Mouse (Mus musculus) hindbrain, embryonic 12.5 days (tissue): Measurements from ENCODE around the gene Plac1. TPM values are rescaled to one million over a fixed set of nuclear protein-coding genes. Genes with fewer than 3 reads are reported as not detected.

Source experiments
- ATAC-seq: fragments of 200-750 bp; cut with Nextera tagmentation; 2 replicates; pipeline ENCODE4 v1.8.0; 2017; ENCODE audit warnings: moderate TSS enrichment; ENCODE audit not compliant: low FRiP score
- H3K27ac ChIP-seq: fragments of 300-500 bp; sonication (generic); 2 replicates; pipeline ENCODE4 v1.5.1; 2016; ENCODE audit warnings: mild to moderate bottlenecking
- H3K27me3 ChIP-seq: fragments of 300-500 bp; sonication (generic); 2 replicates; pipeline ENCODE4 v1.6.1; 2016; ENCODE audit warnings: mild to moderate bottlenecking
- H3K36me3 ChIP-seq: fragments of 300-500 bp; sonication (generic); 2 replicates; pipeline ENCODE4 v1.6.1; 2016; ENCODE audit warnings: mild to moderate bottlenecking
- H3K4me1 ChIP-seq: fragments of 300-500 bp; sonication (generic); 2 replicates; pipeline ENCODE4 v1.6.1; 2016
- H3K4me2 ChIP-seq: fragments of 300-500 bp; sonication (generic); replicated peaks from 2 replicates; pipeline ENCODE4 v1.6.1; 2016; ENCODE audit warnings: mild to moderate bottlenecking
- H3K4me3 ChIP-seq: fragments of 300-500 bp; sonication (generic); 2 replicates; pipeline ENCODE4 v1.5.1; 2016; ENCODE audit warnings: mild to moderate bottlenecking
- H3K9ac ChIP-seq: fragments of 300-500 bp; sonication (generic); 2 replicates; pipeline ENCODE4 v1.6.1; 2016; ENCODE audit warnings: mild to moderate bottlenecking, moderate library complexity
- H3K9me3 ChIP-seq: fragments of 300-500 bp; sonication (generic); replicated peaks from 2 replicates; pipeline ENCODE4 v1.6.1; 2016; ENCODE audit warnings: mild to moderate bottlenecking
- WGBS: fragments of 180-500 bp; shearing (Covaris S2); methylation state at CpG from one replicate; pipeline ENCODE4 v1.1.7; 2016; 5-methylcytosine and 5-hydroxymethylcytosine counted together
- polyA plus RNA-seq: library from polyadenylated mRNA; unstranded; fragments of >200 nt; fragmentation: Nextera tagmentation; extraction: Ambion mirVana; gene quantifications from 2 replicates; pipeline ENCODE4 v1.2.1, GENCODE M21; 2016

Gene Plac1
- polyA plus RNA-seq, 1 experiment from 2014 or later: 2.7 TPM

DNA sequence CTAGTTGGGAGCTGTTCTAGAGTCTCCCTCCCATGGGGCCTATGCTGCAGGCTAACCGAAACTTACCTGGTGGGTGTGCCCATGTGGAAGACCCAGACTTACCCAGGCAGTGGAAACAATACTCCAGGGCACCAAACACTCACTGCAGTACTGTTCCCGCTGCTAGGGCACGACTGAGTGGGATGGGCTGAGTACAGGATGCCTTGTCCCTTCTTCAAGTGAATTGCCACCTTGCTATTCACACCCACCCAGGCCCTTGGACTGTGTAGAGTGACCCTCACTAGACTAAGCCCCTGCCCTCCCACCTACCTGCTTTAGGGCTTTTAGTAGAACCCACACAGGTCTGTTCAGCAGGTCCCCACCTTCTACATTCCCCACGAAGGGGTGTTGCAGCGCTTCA is 186.0 kb downstream of the Plac1 start:
- WGBS: 63% methylated on average over 5 of the region's 5 CpGs
- Histone ChIP-seq H3K4me3 (no peak overlapping the region), H3K27me3 (peaks cover 14% of the 10 kb centered on the region; the same call in 1 of the 2 replicates), H3K36me3 (no peaks in the 10 kb centered on the region), H3K9ac (no peak overlapping the region), H3K9me3 (no peaks in the 10 kb centered on the region), H3K4me1 (peaks cover 3% of the 10 kb centered on the region; the same call in 1 of the 2 replicates), H3K4me2 (no peak overlapping the region), H3K27ac (no peak overlapping the region)
- ATAC-seq: no peak

DNA sequence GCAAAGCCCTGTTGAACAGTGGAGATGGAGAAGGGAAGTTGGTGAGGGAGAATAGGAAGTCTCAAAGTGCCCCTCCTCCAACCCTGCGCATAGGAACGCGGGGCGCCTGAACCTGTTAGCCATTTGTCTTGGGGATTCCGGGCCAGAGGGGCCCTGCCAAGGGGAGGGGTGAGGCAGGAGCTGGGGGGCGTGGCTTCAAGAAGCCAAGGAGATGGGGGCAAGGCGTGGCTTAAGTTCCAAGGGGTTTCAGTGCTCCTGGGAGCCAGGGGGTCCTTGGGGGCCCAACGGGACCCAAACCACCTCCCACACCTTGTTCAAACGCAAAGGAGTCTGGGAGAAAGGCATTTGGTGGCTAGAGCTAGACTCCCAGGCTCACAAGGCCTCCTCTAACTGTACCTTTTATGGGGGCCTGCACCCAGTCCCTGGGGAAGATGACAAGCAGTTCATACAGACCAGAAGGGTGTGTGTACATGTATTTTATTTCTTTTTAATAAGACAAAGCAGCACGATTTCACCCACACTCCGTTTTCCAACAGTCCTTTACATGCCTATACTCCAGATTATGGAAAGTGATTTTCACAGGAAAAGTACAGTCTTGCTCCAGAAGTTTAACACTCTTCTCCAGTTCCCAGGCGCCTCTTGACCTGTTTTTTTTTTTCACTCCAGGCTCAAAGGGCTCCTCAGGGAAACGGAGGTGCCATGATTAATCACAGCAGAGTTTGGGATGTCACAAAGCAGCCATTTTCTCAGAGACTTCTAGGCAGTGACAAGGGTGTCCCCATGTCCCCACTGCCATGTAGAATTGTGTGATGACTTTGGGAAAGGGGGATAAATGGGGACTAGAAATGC is 187.0 kb downstream of the Plac1 start:
- H3K27me3 ChIP-seq: peaks cover 14% of the 10 kb centered on the region; the same call in 1 of the 2 replicates
- H3K4me1 ChIP-seq: peaks cover 3% of the 10 kb centered on the region; the same call in 1 of the 2 replicates
- peak overlapping the region; percentile 21; the same call in 1 of the 2 replicates for H3K4me2 ChIP-seq
- no peaks in the 10 kb centered on the region for H3K36me3 ChIP-seq
- H3K27ac ChIP-seq: no peak overlapping the region
- no peak overlapping the region for H3K4me3 ChIP-seq
- no peak overlapping the region for H3K9ac ChIP-seq
- H3K9me3 ChIP-seq: no peaks in the 10 kb centered on the region
- no peak; the same call in 1 of the 2 replicates for ATAC-seq
- 23% methylated on average over 13 of the region's 13 CpGs for WGBS

DNA sequence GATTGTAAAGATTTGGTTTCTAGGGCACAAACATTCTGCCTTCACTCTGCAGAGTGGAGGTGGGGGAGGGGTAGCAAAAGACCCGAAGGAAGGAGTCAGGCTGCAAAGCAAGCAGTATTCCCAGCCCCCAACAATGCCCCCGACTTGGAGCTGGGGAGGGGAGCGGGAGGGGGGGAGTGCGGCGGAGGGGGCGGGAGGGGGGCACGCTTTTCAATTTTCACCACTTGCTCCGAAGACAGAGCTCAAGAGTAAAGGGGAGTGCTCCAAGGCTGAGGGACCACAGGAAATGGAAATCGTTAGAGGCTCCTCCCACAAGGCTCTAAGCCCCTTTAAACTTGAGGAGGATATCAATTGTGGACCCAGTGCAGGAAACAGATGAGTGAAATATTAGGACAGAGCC is 189.6 kb downstream of the Plac1 start:
- Histone ChIP-seq H3K4me3 (peak overlapping the region; percentile 20; the same call in 1 of the 2 replicates), H3K4me2 (peak overlapping the region; percentile 48), H3K36me3 (no peaks in the 10 kb centered on the region), H3K4me1 (peaks cover 3% of the 10 kb centered on the region; the same call in 1 of the 2 replicates), H3K9me3 (no peaks in the 10 kb centered on the region), H3K27ac (no peak overlapping the region), H3K27me3 (peaks cover 14% of the 10 kb centered on the region; the same call in 1 of the 2 replicates), H3K9ac (no peak overlapping the region)
- 0 out of 2 replicates have a peak, but pooled peaks have one; percentile 19 for ATAC-seq
- WGBS: 14% methylated on average over 9 of the region's 9 CpGs

DNA sequence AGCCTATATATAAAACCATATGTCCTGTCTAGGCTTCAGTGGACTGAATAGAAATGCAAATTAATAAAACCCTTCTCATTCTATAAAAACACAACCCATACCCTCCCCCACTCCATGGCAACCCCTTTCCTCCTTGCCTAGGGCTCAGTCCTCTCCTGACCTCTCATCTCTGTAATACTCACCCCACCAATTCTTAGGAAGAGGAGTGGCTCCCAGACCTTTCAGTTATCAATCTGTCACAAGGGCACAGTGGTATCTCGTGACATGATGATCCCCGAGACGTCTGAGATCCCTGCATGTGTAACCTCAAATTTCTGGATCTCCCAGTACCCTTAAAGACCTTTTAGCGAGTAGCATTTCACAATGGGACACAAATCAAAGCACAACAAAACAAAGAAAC is 190.7 kb downstream of the Plac1 start:
- peaks cover 3% of the 10 kb centered on the region; the same call in 1 of the 2 replicates for H3K4me1 ChIP-seq
- WGBS: 42% methylated on average over 4 of the region's 4 CpGs
- H3K9me3 ChIP-seq: no peaks in the 10 kb centered on the region
- H3K27me3 ChIP-seq: peaks cover 13% of the 10 kb centered on the region; the same call in 1 of the 2 replicates
- H3K4me3 ChIP-seq: no peak overlapping the region
- no peak overlapping the region for H3K27ac ChIP-seq
- H3K36me3 ChIP-seq: no peaks in the 10 kb centered on the region
- no peak overlapping the region for H3K4me2 ChIP-seq
- no peak for ATAC-seq
- H3K9ac ChIP-seq: no peak overlapping the region

DNA sequence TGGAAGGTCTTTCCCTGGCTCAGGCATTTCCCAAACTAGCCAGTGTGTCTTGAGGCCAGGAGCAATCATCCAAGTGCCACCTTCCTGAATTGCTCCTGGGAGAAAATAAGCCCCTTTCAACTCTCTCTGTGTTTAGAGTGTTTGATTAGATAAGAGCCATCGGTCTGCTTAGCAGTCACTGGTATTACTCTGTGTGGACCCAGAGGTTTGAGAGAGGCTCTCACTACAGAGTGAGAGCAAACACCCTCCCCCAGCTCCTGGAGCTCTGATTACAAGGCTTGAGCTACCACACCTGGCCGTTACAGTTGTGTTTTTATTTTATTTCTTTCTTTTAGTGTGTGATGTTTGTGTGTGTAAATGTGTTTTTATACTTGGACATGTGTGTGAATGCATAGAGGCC is 193.0 kb downstream of the Plac1 start:
- ATAC-seq: no peak

DNA sequence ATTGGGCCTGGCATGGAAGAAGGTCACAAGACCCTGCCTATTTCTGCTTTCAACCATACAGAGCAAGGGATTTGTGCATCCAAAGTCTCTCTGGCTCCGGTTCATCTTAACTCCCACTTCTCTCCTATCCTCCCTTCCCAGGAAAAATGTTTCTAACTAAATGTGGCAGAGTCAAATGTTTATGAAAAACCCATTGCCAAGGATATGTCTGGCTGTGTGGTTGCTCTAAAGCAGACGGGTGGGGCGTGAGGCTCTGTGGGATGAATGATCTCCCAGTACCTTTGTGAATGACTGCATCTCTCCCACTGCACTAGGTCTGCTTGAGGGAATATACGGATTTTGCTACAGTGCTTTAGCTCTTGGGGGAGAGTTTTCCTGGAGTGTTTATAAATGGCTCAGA is 193.9 kb downstream of the Plac1 start:
- H3K27me3 ChIP-seq: no peaks in the 10 kb centered on the region

More for the DNA sequence above, 193.0 kb downstream of the Plac1 start:
- 79% methylated on average over 2 of the region's 2 CpGs for WGBS
- Histone ChIP-seq H3K36me3 (no peaks in the 10 kb centered on the region), H3K27me3 (no peaks in the 10 kb centered on the region), H3K9ac (no peak overlapping the region), H3K27ac (no peak overlapping the region), H3K4me2 (no peak overlapping the region), H3K9me3 (no peaks in the 10 kb centered on the region), H3K4me3 (no peak overlapping the region), H3K4me1 (peaks cover 3% of the 10 kb centered on the region; the same call in 1 of the 2 replicates)

DNA sequence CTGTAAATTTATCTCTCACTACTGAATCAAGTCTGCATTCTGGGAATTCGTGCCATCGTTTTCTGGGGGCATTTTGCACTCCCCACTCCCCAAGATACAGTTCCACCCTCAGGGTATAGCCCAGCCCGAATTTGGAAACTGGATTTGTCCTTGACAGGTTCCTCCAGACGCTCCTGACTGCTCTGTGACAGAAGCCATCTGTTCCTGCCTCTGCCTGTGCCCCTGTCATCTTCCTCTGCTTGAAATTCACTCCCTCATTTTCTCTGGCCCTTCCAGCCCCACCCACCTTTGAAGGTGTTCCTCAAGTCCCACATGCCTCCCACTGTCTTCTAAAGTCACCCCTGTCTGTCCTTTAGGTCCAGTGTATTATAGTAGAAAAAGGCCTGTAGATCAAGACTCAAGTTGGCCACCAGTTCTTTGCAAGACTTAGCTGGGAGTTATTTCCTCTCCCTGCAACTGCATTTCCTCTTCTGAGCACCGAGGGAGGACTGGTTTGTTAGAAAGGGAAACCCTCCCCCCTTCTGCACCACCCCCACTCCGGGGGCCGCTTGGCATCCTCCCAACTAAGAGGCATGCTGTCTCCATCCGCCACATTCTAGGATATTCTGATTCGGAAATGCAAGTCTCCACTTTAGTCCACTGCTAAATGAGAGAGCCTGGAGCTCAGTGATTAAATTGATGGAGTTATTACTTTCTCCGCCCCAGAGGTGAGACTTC is 194.6 kb downstream of the Plac1 start:
- no peaks in the 10 kb centered on the region for H3K9me3 ChIP-seq
- H3K27me3 ChIP-seq: no peaks in the 10 kb centered on the region
- no peak overlapping the region for H3K4me2 ChIP-seq
- WGBS: 52% methylated on average over 10 of the region's 10 CpGs
- peaks cover 2% of the 10 kb centered on the region; the same call in 1 of the 2 replicates for H3K4me1 ChIP-seq
- H3K36me3 ChIP-seq: no peaks in the 10 kb centered on the region
- no peak overlapping the region for H3K9ac ChIP-seq
- no peak for ATAC-seq
- H3K27ac ChIP-seq: no peak overlapping the region; the same call in 1 of the 2 replicates
- no peak overlapping the region for H3K4me3 ChIP-seq

More for the DNA sequence above, 193.9 kb downstream of the Plac1 start:
- Histone ChIP-seq H3K9ac (no peak overlapping the region), H3K36me3 (no peaks in the 10 kb centered on the region), H3K4me2 (no peak overlapping the region), H3K4me1 (peaks cover 3% of the 10 kb centered on the region; the same call in 1 of the 2 replicates), H3K4me3 (no peak overlapping the region), H3K9me3 (no peaks in the 10 kb centered on the region), H3K27ac (no peak overlapping the region)
- ATAC-seq: no peak
- 85% methylated on average over 4 of the region's 4 CpGs for WGBS

DNA sequence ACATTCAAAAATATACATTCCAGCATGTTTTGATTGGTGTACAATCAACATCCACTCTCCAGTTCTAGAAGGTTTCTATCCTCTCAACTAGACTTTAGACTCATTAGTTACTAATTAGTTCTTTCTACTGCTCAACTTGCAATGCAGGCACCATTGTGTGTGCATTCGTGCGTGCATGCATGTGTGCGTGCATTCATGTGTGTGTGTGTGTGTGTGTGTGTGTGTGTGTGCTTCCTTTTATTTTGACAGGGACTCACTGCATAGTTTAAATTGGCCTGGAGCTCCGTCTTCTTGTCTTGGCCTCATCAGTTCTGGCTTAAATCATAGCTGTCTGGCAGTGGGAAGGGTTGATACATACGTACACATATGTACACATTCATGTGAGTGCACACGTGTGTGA is 198.9 kb downstream of the Plac1 start:
- Histone ChIP-seq H3K27me3 (no peaks in the 10 kb centered on the region), H3K9me3 (no peaks in the 10 kb centered on the region), H3K36me3 (no peaks in the 10 kb centered on the region), H3K4me1 (no peaks in the 10 kb centered on the region), H3K4me2 (no peak overlapping the region), H3K9ac (no peak overlapping the region), H3K4me3 (no peak overlapping the region), H3K27ac (no peak overlapping the region)
- WGBS: 88% methylated on average over 6 of the region's 6 CpGs
- no peak for ATAC-seq

DNA sequence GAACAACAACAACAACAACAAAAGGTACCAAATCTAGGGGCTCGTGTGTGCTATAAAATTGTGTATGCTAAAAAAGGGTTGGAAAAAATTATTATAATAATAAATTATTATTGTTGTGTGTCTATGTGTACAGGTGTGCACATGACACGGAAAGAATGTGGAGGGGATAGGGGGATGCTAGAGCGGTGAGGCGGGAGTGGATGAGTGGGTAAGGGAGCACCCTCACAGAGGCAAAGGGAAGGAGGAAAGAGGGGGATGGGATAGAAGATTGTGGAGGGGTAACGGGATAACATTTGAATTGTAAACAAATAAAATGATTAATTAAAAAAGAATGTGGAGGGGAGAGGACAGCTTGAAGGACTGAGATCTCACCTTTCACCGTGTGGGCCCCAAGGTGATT is 199.8 kb downstream of the Plac1 start:
- Histone ChIP-seq H3K27me3 (no peaks in the 10 kb centered on the region), H3K4me2 (no peak overlapping the region), H3K4me1 (no peaks in the 10 kb centered on the region), H3K36me3 (no peaks in the 10 kb centered on the region), H3K4me3 (no peak overlapping the region), H3K27ac (no peak overlapping the region), H3K9ac (no peak overlapping the region), H3K9me3 (no peaks in the 10 kb centered on the region)
- ATAC-seq: no peak
- 92% methylated on average over 6 of the region's 6 CpGs for WGBS

DNA sequence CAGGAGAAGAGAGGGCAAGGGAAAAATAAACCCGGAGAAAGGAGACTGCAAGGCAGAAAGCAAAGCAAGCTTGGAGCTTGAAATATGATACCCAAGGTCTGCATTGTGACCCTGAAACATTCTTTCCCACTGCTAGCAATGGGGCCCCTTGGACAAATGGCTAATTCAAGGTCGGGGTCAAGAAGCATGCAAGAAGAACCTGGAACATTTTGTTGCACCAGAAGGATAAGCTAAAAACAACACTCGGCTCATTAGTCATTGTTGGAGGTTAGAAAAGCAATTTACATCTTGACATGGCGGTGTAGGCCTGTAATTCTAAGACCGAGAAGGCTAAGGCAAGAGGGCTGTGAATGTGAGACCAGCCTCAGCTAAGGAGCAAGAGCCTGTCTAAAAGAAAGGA is 200.3 kb downstream of the Plac1 start:
- Histone ChIP-seq H3K36me3 (no peaks in the 10 kb centered on the region), H3K9ac (no peak overlapping the region), H3K4me1 (no peaks in the 10 kb centered on the region), H3K4me3 (no peak overlapping the region), H3K27ac (no peak overlapping the region), H3K4me2 (no peak overlapping the region), H3K9me3 (no peaks in the 10 kb centered on the region), H3K27me3 (no peaks in the 10 kb centered on the region)
- 38% methylated on average over 5 of the region's 5 CpGs for WGBS
- no peak for ATAC-seq

DNA sequence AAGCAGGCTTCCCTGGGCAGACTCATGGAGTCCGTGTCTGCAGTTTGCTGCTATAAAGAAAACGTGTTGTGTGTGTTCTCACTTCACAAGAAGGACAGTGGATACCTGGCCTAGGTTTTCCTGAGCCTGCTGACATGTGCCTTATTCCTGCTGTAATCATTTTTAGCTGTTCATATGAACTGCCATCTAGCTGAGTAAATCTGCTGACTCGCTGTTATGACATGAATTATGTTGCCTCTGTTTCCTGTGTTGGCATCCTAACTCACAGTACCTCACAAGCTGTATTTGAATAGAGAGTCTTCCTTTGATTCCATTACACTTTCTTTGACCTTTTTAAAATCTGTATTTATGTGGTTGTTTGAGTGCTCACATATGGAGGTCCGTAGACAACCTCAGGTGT is 201.7 kb downstream of the Plac1 start:
- Histone ChIP-seq H3K9ac (no peak overlapping the region), H3K4me2 (no peak overlapping the region), H3K4me3 (no peak overlapping the region), H3K27ac (no peak overlapping the region), H3K27me3 (no peaks in the 10 kb centered on the region), H3K9me3 (no peaks in the 10 kb centered on the region), H3K36me3 (no peaks in the 10 kb centered on the region), H3K4me1 (no peaks in the 10 kb centered on the region)
- ATAC-seq: no peak
- 95% methylated on average over 4 of the region's 4 CpGs for WGBS

DNA sequence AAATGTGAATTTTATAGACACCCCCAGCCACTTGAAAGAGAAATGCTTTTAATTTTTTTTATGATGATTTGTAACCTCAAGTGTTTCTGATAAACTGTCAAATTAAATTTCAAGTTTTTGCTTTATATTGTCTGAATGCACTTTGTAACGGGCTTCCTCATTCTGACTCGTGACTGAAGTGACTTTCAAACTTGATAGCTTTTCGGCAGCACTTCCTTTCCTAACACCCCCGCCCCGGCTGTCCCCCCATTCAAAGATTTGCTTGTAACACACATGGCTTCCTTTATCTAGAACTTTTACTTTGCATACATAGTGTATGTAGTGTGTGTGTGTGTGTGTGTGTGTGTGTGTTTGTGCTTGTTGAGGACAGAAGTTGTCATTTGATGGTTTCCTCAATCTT is 210.4 kb downstream of the Plac1 start:
- H3K4me2 ChIP-seq: no peak overlapping the region

More for the DNA sequence above, 210.4 kb downstream of the Plac1 start:
- no peaks in the 10 kb centered on the region for H3K36me3 ChIP-seq
- H3K4me1 ChIP-seq: no peaks in the 10 kb centered on the region
- H3K9me3 ChIP-seq: no peaks in the 10 kb centered on the region
- H3K27ac ChIP-seq: no peak overlapping the region
- no peak overlapping the region for H3K4me3 ChIP-seq
- no peak overlapping the region for H3K9ac ChIP-seq
- WGBS: 70% methylated on average over 5 of the region's 5 CpGs
- no peak for ATAC-seq
- no peaks in the 10 kb centered on the region for H3K27me3 ChIP-seq
